Mouse (Mus musculus) heart, adult 18-20 months (tissue): ENCODE results near the gene Fut4. TPM values are rescaled to one million over a fixed set of nuclear protein-coding genes. Genes with fewer than 3 reads are reported as not detected.
"Not testable (repeated sequence)": the region's sequence is repeated elsewhere in the genome, so short reads cannot be mapped to it uniquely, and the experiment has no call there.

Experiments used
- DNase-seq, 2 experiments: peaks; one replicate each; pipeline ENCODE4 v3.0.0; 2021 to 2022; ENCODE audit warnings: mixed read lengths in 1 of 2
- total RNA-seq, 2 experiments: library from RNA; stranded (reverse); gene quantifications; 2 replicates each; pipeline ENCODE4 v1.2.3; 2021

Gene Fut4
- total RNA-seq, 2 experiments from 2014 or later = 0.67 to 0.72 TPM

DNA sequence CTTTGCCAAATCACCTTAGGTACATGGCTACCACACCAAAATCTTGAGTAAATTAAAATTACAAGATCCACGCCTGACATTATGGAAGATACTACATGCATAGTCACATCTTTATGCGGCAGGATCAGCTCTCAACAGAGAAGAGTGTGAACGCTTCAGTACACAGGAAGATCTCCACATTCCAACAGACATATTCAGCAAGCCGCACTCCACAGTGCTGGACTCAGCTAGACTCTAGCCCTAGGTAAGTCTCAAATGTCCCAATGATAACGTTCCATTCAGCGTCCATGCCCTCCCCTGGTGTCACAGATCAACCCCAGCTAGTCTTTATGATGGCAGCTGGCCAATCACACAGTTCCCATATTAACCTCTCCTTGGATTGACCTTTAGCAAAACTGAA lies 26.2 kb downstream of the Fut4 start:
- DNase-seq = no peak

GRCm38 (mm10) chr9:14724755-14725420 lies 27.3 kb downstream of the Fut4 start:
- DNase-seq = no peak

GRCm38 (mm10) chr9:14721610-14722009 lies 30.6 kb downstream of the Fut4 start:
- DNase-seq = no peak

DNA sequence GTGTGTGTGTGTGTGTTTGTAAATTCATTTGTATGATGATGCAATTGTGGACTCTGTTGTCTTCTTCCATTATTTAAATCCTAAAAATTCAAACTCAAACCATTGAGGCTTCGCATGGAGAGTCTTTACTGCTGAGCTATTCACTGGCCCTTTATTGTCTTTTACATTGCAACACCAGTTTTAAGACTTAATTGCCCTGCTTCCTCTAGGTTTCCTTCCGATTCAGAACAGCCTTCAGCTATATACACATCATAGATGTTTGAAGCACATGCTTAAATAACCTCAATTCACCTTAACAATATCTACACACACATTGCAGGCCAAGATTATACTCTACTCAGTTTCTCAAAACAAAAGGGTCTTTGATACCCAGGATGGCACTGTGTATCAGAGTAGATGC lies 31.8 kb downstream of the Fut4 start:
- no peak for DNase-seq

DNA sequence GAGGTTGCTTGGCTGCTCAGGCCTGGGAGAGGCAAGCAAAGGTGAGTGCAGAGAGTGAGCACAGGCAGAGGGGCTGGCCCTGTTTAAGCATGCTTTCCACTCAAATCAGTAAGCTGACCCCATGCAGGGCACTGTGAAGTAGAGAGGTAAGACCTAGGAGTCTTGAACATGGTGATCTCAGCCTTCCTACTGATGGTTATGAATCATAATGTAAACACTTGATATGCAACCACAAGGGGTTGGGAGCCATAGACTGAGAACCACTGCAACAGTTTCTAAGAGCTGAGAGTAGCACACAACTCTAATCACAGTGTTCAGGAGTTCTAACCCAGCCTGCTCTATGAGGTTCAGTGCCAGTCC lies 33.9 kb downstream of the Fut4 start:
- no peak for DNase-seq

GRCm38 (mm10) chr9:14717689-14718331 lies 34.4 kb downstream of the Fut4 start:
- peak; percentile 49 to 65 for DNase-seq

- no peak for DNase-seq
Observed at GRCm38 (mm10) chr9:14715258-14715657, 36.9 kb downstream of the Fut4 start.

- no peak for DNase-seq
Observed at GRCm38 (mm10) chr9:14710910-14711309, 41.3 kb downstream of the Fut4 start.

- DNase-seq = no peak
Observed at GRCm38 (mm10) chr9:14705321-14706162, 46.7 kb downstream of the Fut4 start.

DNA sequence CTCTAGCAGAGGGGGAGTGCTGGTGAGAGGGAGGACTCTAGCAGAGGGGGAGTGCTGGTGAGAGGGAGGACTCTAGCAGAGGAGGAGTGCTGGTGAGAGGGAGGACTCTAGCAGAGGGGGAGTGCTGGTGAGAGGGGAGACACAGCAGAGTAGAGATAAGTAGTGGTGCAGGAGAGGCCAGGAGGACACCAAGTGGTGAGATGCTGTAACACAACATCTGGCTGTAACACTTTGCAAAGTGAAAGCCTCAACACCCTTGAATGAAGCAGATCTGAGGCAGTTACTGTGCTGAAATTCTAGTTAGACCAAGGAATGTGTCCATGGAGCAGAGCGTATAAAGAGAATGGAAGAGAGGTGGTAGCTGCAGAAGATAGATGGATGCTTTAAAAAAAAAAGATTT lies 51.4 kb downstream of the Fut4 start:
- DNase-seq = not testable (repeated sequence)

GRCm38 (mm10) chr9:14699288-14699640 lies 52.9 kb downstream of the Fut4 start:
- no peak for DNase-seq

- peak; percentile 85 to 96 for DNase-seq
Observed at GRCm38 (mm10) chr9:14698582-14699287, 53.5 kb downstream of the Fut4 start.

Other genes with a start within 250 kb of the Fut4 start
- 10 to 100 TPM; 57.6 to 60.4 TPM for gene Amotl1, start 107.3 kb downstream of the Fut4 start, total RNA-seq
- gene Piwil4, start 11.7 kb downstream of the Fut4 start, total RNA-seq = not detected
- not detected for gene 1700012B09Rik, start 18.6 kb upstream of the Fut4 start, total RNA-seq
- 10 to 100 TPM; 11.2 to 12.1 TPM for gene Mre11a, start 32.3 kb upstream of the Fut4 start, total RNA-seq
- gene Ankrd49, start 32.5 kb upstream of the Fut4 start, total RNA-seq = 1 to 10 TPM; 6.7 to 7.2 TPM
- not detected for gene Gpr83, start 107.8 kb upstream of the Fut4 start, total RNA-seq
- 1 to 10 TPM in 1 of 2 experiments, not detected in 1; 1.0 TPM for gene Izumo1r, start 151.6 kb upstream of the Fut4 start, total RNA-seq